Mouse (Mus musculus): ENCODE measurements around the gene Zyx. TPM values are rescaled to one million over a fixed set of nuclear protein-coding genes. Genes with fewer than 3 reads are reported as not detected.

Gene Zyx
- polyA plus RNA-seq, 1 experiment from 2014 or later = 47.5 TPM

DNA sequence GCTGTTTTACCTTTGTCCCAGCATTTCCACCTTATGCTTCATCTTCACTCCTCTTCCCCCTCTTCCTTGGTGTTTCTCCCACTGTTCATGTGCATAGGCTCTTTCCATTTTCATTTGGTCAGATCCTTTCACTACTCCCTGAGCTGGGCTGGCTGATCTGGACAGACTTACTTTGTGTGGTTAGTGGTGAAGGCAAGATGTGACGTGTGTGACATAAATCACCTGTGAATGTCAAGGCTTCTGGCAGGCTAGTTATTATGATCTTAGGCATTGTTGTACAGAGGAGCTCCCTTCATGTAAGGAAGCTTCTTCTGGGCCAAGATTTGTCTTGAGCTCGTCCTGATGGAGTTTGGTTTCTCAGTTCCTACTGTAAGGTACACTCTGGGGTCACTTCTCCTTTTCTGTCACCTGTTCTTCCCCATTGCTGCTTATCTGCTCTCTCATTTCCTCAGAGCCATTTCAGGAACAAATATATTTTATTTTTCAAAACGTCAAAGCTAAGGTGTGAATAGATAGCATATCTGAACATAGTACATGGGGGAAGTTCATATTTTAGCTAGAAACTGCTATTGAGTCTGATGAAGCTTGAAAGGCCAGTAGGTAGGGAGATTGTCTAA, 47.7 kb downstream of the Zyx start:
- 78% methylated on average over 3 of the region's 3 CpGs for WGBS
- no peak for ATAC-seq (ENCODE audit: low FRiP score)
- no peak overlapping the region for H3K4me2 ChIP-seq

DNA sequence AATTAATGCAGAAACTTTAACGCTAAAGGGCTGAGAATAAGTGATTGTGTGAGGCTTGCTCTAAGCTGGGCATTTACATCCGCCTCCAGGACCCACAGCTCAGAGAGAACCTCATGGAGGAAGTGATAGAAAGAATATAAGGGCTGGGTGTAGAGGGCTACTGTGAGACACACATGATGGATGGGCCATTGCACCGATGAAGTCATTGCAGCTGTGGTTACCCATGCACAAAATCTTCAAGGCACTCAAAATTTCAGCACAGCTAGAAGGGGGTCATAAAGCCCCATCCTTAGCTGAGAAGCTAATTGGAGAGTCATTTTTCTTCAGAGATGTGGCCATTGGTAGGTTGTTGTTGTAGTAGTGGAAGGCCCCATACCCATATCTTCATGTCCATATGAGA, 48.9 kb downstream of the Zyx start:
- 77% methylated on average over 3 of the region's 3 CpGs for WGBS
- ATAC-seq (ENCODE audit: low FRiP score) = no peak
- H3K27me3 ChIP-seq = no peaks in the 10 kb centered on the region

More for the DNA sequence above, 47.7 kb downstream of the Zyx start:
- Histone ChIP-seq H3K4me3 (no peak overlapping the region), H3K27ac (no peak overlapping the region), H3K9me3 (no peaks in the 10 kb centered on the region), H3K36me3 (no peaks in the 10 kb centered on the region), H3K9ac (no peak overlapping the region), H3K27me3 (no peaks in the 10 kb centered on the region), H3K4me1 (replicated peaks) (no peaks in the 10 kb centered on the region)

DNA sequence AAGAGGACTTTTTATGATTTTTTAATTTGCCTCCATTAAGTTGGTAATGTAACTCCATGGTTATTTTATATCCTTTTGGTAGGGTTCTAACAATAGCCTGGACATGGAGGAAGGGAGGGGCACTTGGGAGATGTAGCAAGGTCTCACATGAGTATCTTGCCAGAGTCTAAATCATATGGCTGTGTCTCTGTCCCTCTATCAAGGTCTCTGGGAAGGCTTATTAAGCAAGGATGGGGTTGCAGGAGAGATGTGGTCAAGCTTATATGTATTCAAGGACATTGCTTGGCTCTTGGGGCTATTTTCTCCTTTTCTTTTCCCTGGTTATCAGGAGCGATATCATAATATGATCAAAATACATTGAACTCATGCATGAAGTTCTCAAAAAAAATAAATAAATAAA, 49.6 kb downstream of the Zyx start:
- Histone ChIP-seq H3K27ac (no peak overlapping the region), H3K4me1 (replicated peaks) (no peaks in the 10 kb centered on the region), H3K9ac (no peak overlapping the region), H3K4me2 (no peak overlapping the region), H3K9me3 (no peaks in the 10 kb centered on the region), H3K36me3 (no peaks in the 10 kb centered on the region), H3K27me3 (no peaks in the 10 kb centered on the region), H3K4me3 (no peak overlapping the region)
- ATAC-seq (ENCODE audit: low FRiP score) = no peak
- 86% methylated on average over 1 of the region's 1 CpGs for WGBS

More for the DNA sequence above, 48.9 kb downstream of the Zyx start:
- no peaks in the 10 kb centered on the region for H3K4me1 ChIP-seq (replicated peaks)
- no peak overlapping the region for H3K4me3 ChIP-seq
- no peak overlapping the region for H3K4me2 ChIP-seq
- H3K27ac ChIP-seq = no peak overlapping the region
- H3K9me3 ChIP-seq = no peaks in the 10 kb centered on the region
- H3K9ac ChIP-seq = no peak overlapping the region
- no peaks in the 10 kb centered on the region for H3K36me3 ChIP-seq

DNA sequence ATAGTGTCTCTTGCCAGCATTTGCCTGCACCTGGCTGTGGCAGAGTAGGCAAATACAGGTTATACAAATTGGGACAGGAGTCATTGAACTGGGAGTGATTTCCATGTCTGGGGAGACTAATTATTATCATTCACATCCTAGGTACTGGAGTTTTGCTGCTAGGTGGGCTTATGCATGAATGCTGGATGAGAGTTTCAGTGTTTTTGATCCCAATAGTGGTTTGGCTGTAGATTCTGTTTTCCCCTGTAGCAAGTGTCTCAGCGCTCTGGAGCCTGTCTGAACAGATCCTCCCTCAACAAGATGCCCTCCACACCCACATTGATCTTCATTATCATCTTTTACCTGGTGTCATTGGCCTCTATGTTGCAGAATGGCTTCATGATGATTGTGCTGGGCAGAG, 50.5 kb downstream of the Zyx start, which contains the start of gene Tas2r143:
TSS of gene Tas2r143 (plus strand) at position 301 of the 400 bp plus-strand sequence.
- no peak within 1 kb of the TSS for H3K27ac ChIP-seq
- no peak within 1 kb of the TSS for H3K4me2 ChIP-seq
- ATAC-seq (ENCODE audit: low FRiP score) = no peak
- no peaks in the 10 kb centered on the region for H3K36me3 ChIP-seq
- H3K9me3 ChIP-seq = no peaks in the 10 kb centered on the region
- no peaks in the 10 kb centered on the region for H3K27me3 ChIP-seq
- no peaks in the 10 kb centered on the region for H3K4me1 ChIP-seq (replicated peaks)
- 93% methylated on average over 1 of the region's 1 CpGs for WGBS
- H3K9ac ChIP-seq = no peak within 1 kb of the TSS
- H3K4me3 ChIP-seq = no peak within 1 kb of the TSS

DNA sequence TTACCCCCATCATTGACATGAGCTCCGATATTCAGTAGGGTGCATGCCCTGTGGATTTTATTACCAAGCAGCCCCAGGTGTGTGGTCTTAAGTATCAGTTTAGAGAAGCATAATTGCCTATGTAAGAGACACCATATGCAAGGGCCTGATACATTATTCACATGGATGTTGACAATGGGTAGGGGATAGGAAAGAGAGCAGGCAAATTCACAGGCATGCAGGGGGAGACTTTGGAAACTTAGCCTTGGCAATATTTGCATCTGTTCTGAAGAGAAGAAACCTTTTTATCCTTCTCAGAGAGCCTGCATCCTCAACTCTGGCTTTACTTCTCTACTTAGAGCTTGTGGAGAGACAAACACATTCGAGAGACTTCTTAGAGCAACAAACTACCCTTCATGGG, 55.7 kb downstream of the Zyx start, which contains the start of gene Tas2r135:
TSS of gene Tas2r135 (plus strand) at position 301 of the 400 bp plus-strand sequence.
- ATAC-seq (ENCODE audit: low FRiP score) = no peak
- WGBS = 89% methylated on average over 2 of the region's 2 CpGs
- Histone ChIP-seq H3K4me3 (no peak within 1 kb of the TSS), H3K4me1 (replicated peaks) (no peaks in the 10 kb centered on the region), H3K4me2 (no peak within 1 kb of the TSS), H3K27me3 (no peaks in the 10 kb centered on the region), H3K9ac (no peak within 1 kb of the TSS), H3K27ac (no peak within 1 kb of the TSS), H3K9me3 (no peaks in the 10 kb centered on the region), H3K36me3 (no peaks in the 10 kb centered on the region)

Other genes with a start within 250 kb of the Zyx start
- not detected in 2 replicates for gene Tas2r139, start 208.7 kb upstream of the Zyx start, polyA plus RNA-seq (2015; fragmentation: Nextera tagmentation; extraction: Ambion mirVana)
- not detected in 2 replicates for gene Tas2r144, start 134.3 kb upstream of the Zyx start, polyA plus RNA-seq (2015; fragmentation: Nextera tagmentation; extraction: Ambion mirVana)
- gene Gstk1, start 103.7 kb upstream of the Zyx start, polyA plus RNA-seq (2015; fragmentation: Nextera tagmentation; extraction: Ambion mirVana) = 12.3 and 13.5 TPM in 2 replicates
- 0.23 and 0.48 TPM in 2 replicates for gene Tmem139, start 87.7 kb upstream of the Zyx start, polyA plus RNA-seq (2015; fragmentation: Nextera tagmentation; extraction: Ambion mirVana)
- 43.5 and 47.5 TPM in 2 replicates for gene Casp2, start 84.6 kb upstream of the Zyx start, polyA plus RNA-seq (2015; fragmentation: Nextera tagmentation; extraction: Ambion mirVana)
- gene Clcn1, start 62.9 kb upstream of the Zyx start, polyA plus RNA-seq (2015; fragmentation: Nextera tagmentation; extraction: Ambion mirVana) = 1.5 and 1.6 TPM in 2 replicates
- gene Fam131b, start 25.0 kb upstream of the Zyx start, polyA plus RNA-seq (2015; fragmentation: Nextera tagmentation; extraction: Ambion mirVana) = 5.8 and 6.7 TPM in 2 replicates
- 0.31 and 0.68 TPM in 2 replicates for gene Epha1, start 23.6 kb downstream of the Zyx start, polyA plus RNA-seq (2015; fragmentation: Nextera tagmentation; extraction: Ambion mirVana)
- not detected in 2 replicates for gene Tas2r143, start 50.6 kb downstream of the Zyx start, polyA plus RNA-seq (2015; fragmentation: Nextera tagmentation; extraction: Ambion mirVana)
- not detected in 2 replicates for gene Tas2r135, start 55.8 kb downstream of the Zyx start, polyA plus RNA-seq (2015; fragmentation: Nextera tagmentation; extraction: Ambion mirVana)
- not detected in 2 replicates for gene Tas2r126, start 84.9 kb downstream of the Zyx start, polyA plus RNA-seq (2015; fragmentation: Nextera tagmentation; extraction: Ambion mirVana)
- not detected in 2 replicates for gene Olfr458, start 115.6 kb downstream of the Zyx start, polyA plus RNA-seq (2015; fragmentation: Nextera tagmentation; extraction: Ambion mirVana)
- gene Olfr457, start 126.7 kb downstream of the Zyx start, polyA plus RNA-seq (2015; fragmentation: Nextera tagmentation; extraction: Ambion mirVana) = 0.04 TPM in 1 of 2 replicates, not detected in the other
- gene Olfr456, start 137.6 kb downstream of the Zyx start, polyA plus RNA-seq (2015; fragmentation: Nextera tagmentation; extraction: Ambion mirVana) = not detected in 2 replicates
- not detected in 2 replicates for gene Olfr455, start 198.0 kb downstream of the Zyx start, polyA plus RNA-seq (2015; fragmentation: Nextera tagmentation; extraction: Ambion mirVana)
- not detected in 2 replicates for gene Tcaf3, start 248.1 kb downstream of the Zyx start, polyA plus RNA-seq (2015; fragmentation: Nextera tagmentation; extraction: Ambion mirVana)